8 mouse cellular contexts compared by ENCODE assay signal in genomic region chr6:136553767-136554569, GRCm38 (mm10). TPM values are rescaled to one million over a fixed set of nuclear protein-coding genes. Genes with fewer than 3 reads are reported as not detected.
DNase-seq lines count a peak whose midpoint lies in the region; ATAC-seq and TF ChIP-seq lines count a peak whose summit lies in the region.

No protein-coding gene starts in this region.

- TF ChIP-seq POLR2A in MEL (IDR thresholded peaks at IDR 0.05; ENCODE audit: control insufficient read depth in 1 of 2, insufficient read depth in 1 of 2, low read depth in 1 of 2, low read length in 2 of 2, poor library complexity in 1 of 2), result peak in 1 of 2 experiments; percentile 51; a peak in 1 of 4 replicates

- no peak for DNase-seq in gastrocnemius, adult 2 months
- no peak for DNase-seq in gastrocnemius, adult 8-10 months (ENCODE audit: low spot score in 2 of 2)
- peak; percentile 96 for DNase-seq in MEL (ENCODE audit: low read depth, low spot score)
- peak; percentile 72 for DNase-seq in embryo, embryonic 11.5 days (ENCODE audit: low read depth, low spot score)
- DNase-seq in left cerebral cortex, adult 9 months (ENCODE audit: low spot score in 2 of 2), result peak; percentile 65 to 69
- DNase-seq in telencephalon, adult 2 months (ENCODE audit: low read depth, low spot score), result peak; percentile 89

- peaks cover 18 to 22% of the 10 kb centered on the region in 2 experiments for H3K4me1 ChIP-seq in MEL (ENCODE audit: control insufficient read depth in 1 of 2, insufficient read depth in 2 of 2, low read length in 2 of 2)
- peaks cover 34% of the 10 kb centered on the region for H3K4me1 ChIP-seq in heart, embryonic 13.5 days

- TF ChIP-seq CTCF in gastrocnemius, adult 2 months (IDR thresholded peaks at IDR 0.05), result peak; percentile 34
- peak in 1 of 3 experiments; percentile 56; a peak in 2 of 6 replicates for TF ChIP-seq CTCF in MEL (IDR thresholded peaks at IDR 0.05 in 2 of 3, conservative IDR thresholded peaks at IDR 0.05 in 1 of 3; ENCODE audit: control insufficient read depth in 1 of 3, insufficient read depth in 1 of 3, low read depth in 2 of 3, low read length in 3 of 3, poor library complexity in 1 of 3, severe bottlenecking in 1 of 3)

- H3K4me2 ChIP-seq in heart, embryonic 13.5 days, result peak overlapping the region; percentile 59

- peak; percentile 60 for TF ChIP-seq RAD21 in MEL (IDR thresholded peaks at IDR 0.05; ENCODE audit: low read depth, low read length)

- H3K27me3 ChIP-seq in MEL (ENCODE audit: control insufficient read depth in 1 of 2, insufficient read depth in 2 of 2, low read length in 2 of 2), result no peaks in the 10 kb centered on the region
- no peaks in the 10 kb centered on the region for H3K27me3 ChIP-seq in heart, embryonic 13.5 days (replicated peaks)

- H3K4me3 ChIP-seq in gastrocnemius, adult 2 months, result peak overlapping the region; percentile 36; the same call in 1 of the 2 replicates
- H3K4me3 ChIP-seq in MEL (ENCODE audit: control insufficient read depth in 1 of 2, insufficient read depth in 1 of 2, low read depth in 2 of 2, low read length in 2 of 2), result peak overlapping the region; percentile 30 to 45
- peak overlapping the region; percentile 20; the same call in 1 of the 2 replicates for H3K4me3 ChIP-seq in heart, embryonic 13.5 days

- intact Hi-C loops in gastrocnemius, adult 2 months (cut with DNase I), result loop anchor here (2.0 kb wide), 1 partner anchor 29 kb away; no protein-coding TSS in a partner anchor

- no peak; a peak in 1 of 4 replicates for TF ChIP-seq EP300 in MEL (IDR thresholded peaks at IDR 0.05; ENCODE audit: low read depth in 1 of 2, low read length in 2 of 2)

- peak overlapping the region; percentile 75 for H3K9ac ChIP-seq in MEL (ENCODE audit: control insufficient read depth, low read depth, low read length, poor library complexity, severe bottlenecking)
- 0 out of 2 replicates have a peak overlapping the region, but pooled peaks have one; percentile 56 for H3K9ac ChIP-seq in heart, embryonic 13.5 days

- peak overlapping the region; percentile 74 for H3K27ac ChIP-seq in gastrocnemius, adult 2 months
- peak overlapping the region; percentile 98 for H3K27ac ChIP-seq in MEL (ENCODE audit: control insufficient read depth, low read depth, low read length)
- peak overlapping the region; percentile 76 for H3K27ac ChIP-seq in heart, embryonic 13.5 days (replicated peaks)

- no peak for ATAC-seq in heart, embryonic 13.5 days (ENCODE audit: extremely low read depth, insufficient number of reproducible peaks, low FRiP score, low TSS enrichment)
- peak; percentile 65 for ATAC-seq in megakaryocyte-erythroid progenitor cell, adult 5-6 weeks (replicated peaks; ENCODE audit: low FRiP score, low TSS enrichment, poor library complexity, severe bottlenecking)

- peaks cover 0 to 30% of the 10 kb centered on the region in 2 experiments; a peak in 2 of 4 replicates for H3K36me3 ChIP-seq in MEL (ENCODE audit: control insufficient read depth in 1 of 2, insufficient read depth in 2 of 2, low read length in 2 of 2)
- H3K36me3 ChIP-seq in heart, embryonic 13.5 days, result peaks cover 23% of the 10 kb centered on the region

- WGBS in heart, embryonic 13.5 days, result 32% methylated on average over 11 of the region's 11 CpGs

- no peaks in the 10 kb centered on the region for H3K9me3 ChIP-seq in MEL (replicated peaks; ENCODE audit: insufficient read depth, low read length)
- H3K9me3 ChIP-seq in heart, embryonic 13.5 days, result no peaks in the 10 kb centered on the region

- peaks cover 28% of the 10 kb centered on the region for H3K79me2 ChIP-seq in MEL (ENCODE audit: control insufficient read depth, insufficient read depth, low read length, poor library complexity)

TF ChIP-seq in MEL, 35 proteins besides CTCF, POLR2A, EP300 and RAD21:
- TF ChIP-seq GABPA (IDR thresholded peaks at IDR 0.05; ENCODE audit: low read depth, low read length) (no peak), NRF1 (IDR thresholded peaks at IDR 0.05; ENCODE audit: insufficient read depth, low read depth, low read length, poor library complexity, severe bottlenecking) (no peak), ZNF384 (IDR thresholded peaks at IDR 0.05; ENCODE audit: low read depth, low read length) (no peak), MXI1 (IDR thresholded peaks at IDR 0.05; ENCODE audit: low read depth, low read length) (peak; percentile 51; the same call in 1 of the 2 replicates), ELF1 (IDR thresholded peaks at IDR 0.05; ENCODE audit: low read depth, low read length) (no peak), UBTF (IDR thresholded peaks at IDR 0.05; ENCODE audit: borderline replicate concordance, insufficient read depth, low read depth, low read length) (no peak), USF2 (IDR thresholded peaks at IDR 0.05; ENCODE audit: borderline replicate concordance in 1 of 2, insufficient read depth in 1 of 2, low read depth in 1 of 2, low read length in 2 of 2) (no peak), MAX (IDR thresholded peaks at IDR 0.05; ENCODE audit: low read length) (no peak), MYB (IDR thresholded peaks at IDR 0.05; ENCODE audit: low read depth, low read length) (no peak), HCFC1 (IDR thresholded peaks at IDR 0.05; ENCODE audit: low read depth, low read length) (peak; percentile 45; the same call in 1 of the 2 replicates), POLR2AphosphoS5 (IDR thresholded peaks at IDR 0.05; ENCODE audit: borderline replicate concordance, low read depth, low read length) (no peak), RCOR1 (IDR thresholded peaks at IDR 0.05; ENCODE audit: low read depth, low read length) (no peak), ETS1 (IDR thresholded peaks at IDR 0.05; ENCODE audit: low read depth, low read length) (peak; percentile 87), MAFK (IDR thresholded peaks at IDR 0.05; ENCODE audit: borderline replicate concordance, low read depth, low read length) (peak; percentile 63), SIN3A (IDR thresholded peaks at IDR 0.05; ENCODE audit: low read length) (peak; percentile 92), ZKSCAN1 (IDR thresholded peaks at IDR 0.05; ENCODE audit: low read depth, low read length) (no peak), CHD2 (IDR thresholded peaks at IDR 0.05; ENCODE audit: low read length) (peak; percentile 32; the same call in 1 of the 2 replicates), MYC (IDR thresholded peaks at IDR 0.05; ENCODE audit: low read depth, low read length) (peak; percentile 40; the same call in 1 of the 2 replicates), E2F4 (IDR thresholded peaks at IDR 0.05; ENCODE audit: borderline replicate concordance, low read depth, low read length) (no peak), BHLHE40 (IDR thresholded peaks at IDR 0.05; ENCODE audit: borderline replicate concordance, low read depth, low read length) (no peak), ZC3H11A (IDR thresholded peaks at IDR 0.05; ENCODE audit: low read depth, low read length) (peak; percentile 34; the same call in 1 of the 2 replicates), NELFE (IDR thresholded peaks at IDR 0.05; ENCODE audit: low read depth, low read length) (peak; percentile 29; the same call in 1 of the 2 replicates), ZMIZ1 (IDR thresholded peaks at IDR 0.05; ENCODE audit: low read depth, low read length) (peak; percentile 30; the same call in 1 of the 2 replicates), MAZ (IDR thresholded peaks at IDR 0.05; ENCODE audit: low read depth, low read length) (no peak), GATA1 (IDR thresholded peaks at IDR 0.05; ENCODE audit: low read depth, low read length) (0 out of 2 replicates have a peak, but pooled peaks have one; percentile 30), POLR2AphosphoS2 (IDR thresholded peaks at IDR 0.05; ENCODE audit: low read length) (no peak), SMC3 (IDR thresholded peaks at IDR 0.05; ENCODE audit: low read depth, low read length) (peak; percentile 49), TBP (IDR thresholded peaks at IDR 0.05; ENCODE audit: low read depth, low read length) (peak; percentile 77), CHD1 (IDR thresholded peaks at IDR 0.05; ENCODE audit: low read depth, low read length) (no peak), TCF12 (IDR thresholded peaks at IDR 0.05; ENCODE audit: low read depth, low read length) (peak; percentile 55), JUND (IDR thresholded peaks at IDR 0.05; ENCODE audit: low read depth, low read length) (no peak), USF1 (IDR thresholded peaks at IDR 0.05; ENCODE audit: low read depth, low read length) (no peak), KAT2A (conservative IDR thresholded peaks at IDR 0.05; ENCODE audit: low read depth, low read length) (no peak), TAL1 (IDR thresholded peaks at IDR 0.05; ENCODE audit: low read length) (no peak), MEF2A (IDR thresholded peaks at IDR 0.05; ENCODE audit: extremely low read depth, insufficient replicate concordance, low read depth, low read length, poor library complexity, severe bottlenecking) (no peak)

RNA-seq across cellular contexts. Expression of gene Atf7ip, which starts 48.0 kb away (rescaled TPM):
- total RNA-seq in gastrocnemius, adult 2 months (2021), result 10 to 100 TPM; 43.4 to 46.9 TPM
- 10 to 100 TPM; 35.7 to 46.2 (median 42.5) TPM for total RNA-seq in gastrocnemius, adult 8-10 months (2022)
- total RNA-seq in MEL (2012; rRNA removed), result 7.3 and 10.7 TPM in 2 replicates
- 10 to 100 TPM; 24.6 to 56.1 TPM for polyA plus RNA-seq in MEL (2012; ENCODE audit: insufficient read depth in 1 of 2, insufficient read length in 2 of 2, low read depth in 1 of 2, low replicate concordance in 2 of 2, missing spikeins in 1 of 2)
- 31.6 and 33.7 TPM in 2 replicates for polyA plus RNA-seq in heart, embryonic 13.5 days (2015; fragmentation: Nextera tagmentation; extraction: Ambion mirVana)
- total RNA-seq in megakaryocyte-erythroid progenitor cell, adult 5-6 weeks (2014; fragmentation: Nextera tagmentation), result 121 and 135 TPM in 2 replicates
- total RNA-seq in megakaryocyte-erythroid progenitor cell, adult 5-6 weeks (2017), result 50.3 and 61.7 TPM in 2 replicates

Comparison
In these comparisons a context has a peak if more than half of its experiments do, and no peak if none do; other contexts are left out.
1. DNase-seq: peak in MEL (single experiment), embryo, embryonic 11.5 days (single experiment), left cerebral cortex, adult 9 months (2 of 2) and telencephalon, adult 2 months (single experiment); none in gastrocnemius, adult 2 months (single experiment) and gastrocnemius, adult 8-10 months (0 of 2).
2. Peak in every context shown above with its lines, with median percentiles within 50 percentile points of each other: H3K27ac ChIP-seq and H3K4me3 ChIP-seq.